9 mouse cellular contexts compared by ENCODE assay signal in the genomic region with DNA sequence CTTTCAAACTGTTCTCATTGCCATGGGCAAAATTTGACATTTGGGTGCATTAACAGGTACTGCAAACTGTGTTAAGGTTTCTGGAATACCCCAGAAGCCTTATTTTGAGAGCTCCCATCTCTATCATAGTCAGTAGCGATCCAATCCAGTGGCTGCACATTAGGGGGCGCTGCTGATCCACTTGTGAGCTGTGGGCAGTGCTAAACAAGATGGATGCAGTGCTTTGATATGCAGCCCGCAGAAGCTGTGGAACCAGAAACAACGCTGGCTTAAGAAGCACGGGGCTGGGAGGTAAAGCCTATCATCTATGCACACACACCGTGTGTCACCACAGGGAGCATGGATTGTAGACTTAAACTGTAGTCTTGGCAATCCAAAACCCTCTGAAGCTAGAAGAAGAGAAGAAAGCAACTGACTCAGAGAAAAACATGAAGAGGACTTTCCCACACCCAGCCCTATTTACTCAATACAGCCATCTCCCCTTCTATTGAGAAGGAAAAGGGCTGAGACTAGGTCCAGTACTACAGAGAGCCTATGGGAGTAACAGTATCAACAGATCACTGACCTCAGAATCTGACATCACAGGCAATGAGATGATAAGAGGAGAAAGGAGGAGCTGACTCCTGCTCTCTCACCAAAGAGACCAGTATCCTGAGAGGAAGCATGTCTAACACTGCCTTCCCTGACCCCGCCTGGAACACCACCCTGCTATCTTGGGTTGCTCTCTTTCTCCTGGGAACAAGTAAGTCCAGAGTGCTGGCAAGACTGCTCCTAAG.
DNase-seq lines count a peak whose midpoint lies in the region; ATAC-seq lines count a peak whose summit lies in the region.
"Had no signal": no experiment of that assay in that cellular context is flagged by ENCODE, and none has a peak within 500 bp of the region (broad histone marks: within the 10 kb centered on the region; RNA-seq: fewer than 3 reads in every experiment).

No protein-coding gene starts in this region.

- 17% methylated on average over 7 of the region's 7 CpGs for WGBS in forebrain, embryonic 15.5 days
- WGBS in hindbrain, embryonic 10.5 days, result 20% methylated on average over 7 of the region's 7 CpGs

- no peaks in the 10 kb centered on the region for H3K36me3 ChIP-seq in forebrain, embryonic 15.5 days
- no peaks in the 10 kb centered on the region for H3K36me3 ChIP-seq in hindbrain, embryonic 10.5 days
- H3K36me3 ChIP-seq: limb, embryonic 15.5 days had no signal

- no peaks in the 10 kb centered on the region for H3K27me3 ChIP-seq in forebrain, embryonic 15.5 days
- H3K27me3 ChIP-seq in hindbrain, embryonic 10.5 days (ENCODE audit: insufficient read depth, poor library complexity, severe bottlenecking), result no peaks in the 10 kb centered on the region
- H3K27me3 ChIP-seq: limb, embryonic 15.5 days had no signal

- H3K4me1 ChIP-seq in forebrain, embryonic 15.5 days, result no peaks in the 10 kb centered on the region
- no peaks in the 10 kb centered on the region for H3K4me1 ChIP-seq in hindbrain, embryonic 10.5 days (replicated peaks)
- H3K4me1 ChIP-seq: limb, embryonic 15.5 days had no signal

- DNase-seq in NIH3T3 (ENCODE audit: low read depth), result peak; percentile 16
- peak; percentile 84 for DNase-seq in c-Kit-positive CD71-positive TER-119-positive erythroid progenitor cells, embryonic 14.5 days (ENCODE audit: low spot score)
- DNase-seq in hindbrain, embryonic 10.5 days (ENCODE audit: low spot score), result peak; percentile 62
- peak; percentile 24 to 44 for DNase-seq in layer of hippocampus, postnatal 14 days (ENCODE audit: low spot score in 2 of 2)
- DNase-seq in lung, postnatal 36 days, result peak; percentile 53
- DNase-seq in retina, postnatal 1 day, result peak; percentile 63
- DNase-seq in urinary bladder, postnatal 36 days (ENCODE audit: low spot score in 2 of 2), result peak; percentile 9 to 31

- H3K27ac ChIP-seq in forebrain, embryonic 15.5 days (replicated peaks), result no peak overlapping the region
- H3K27ac ChIP-seq in hindbrain, embryonic 10.5 days, result no peak overlapping the region
- H3K27ac ChIP-seq: limb, embryonic 15.5 days had no signal

- no peak overlapping the region for H3K9ac ChIP-seq in forebrain, embryonic 15.5 days (replicated peaks)
- H3K9ac ChIP-seq: limb, embryonic 15.5 days had no signal

- no peaks in the 10 kb centered on the region for H3K9me3 ChIP-seq in forebrain, embryonic 15.5 days
- no peaks in the 10 kb centered on the region for H3K9me3 ChIP-seq in hindbrain, embryonic 10.5 days
- H3K9me3 ChIP-seq: limb, embryonic 15.5 days had no signal

- ATAC-seq in forebrain, embryonic 15.5 days (replicated peaks), result 0 out of 2 replicates have a peak, but pooled peaks have one; percentile 46

- no peak overlapping the region for H3K4me2 ChIP-seq in forebrain, embryonic 15.5 days (replicated peaks)
- H3K4me2 ChIP-seq: limb, embryonic 15.5 days had no signal

- H3K4me3 ChIP-seq in forebrain, embryonic 15.5 days, result no peak overlapping the region
- H3K4me3 ChIP-seq in hindbrain, embryonic 10.5 days, result 0 out of 2 replicates have a peak overlapping the region, but pooled peaks have one; percentile 20
- H3K4me3 ChIP-seq: limb, embryonic 15.5 days had no signal

Comparison
In these comparisons a context has a peak if more than half of its experiments do, and no peak if none do; other contexts are left out.
1. DNase-seq: peak in every context shown above with its lines; median percentile 84 in c-Kit-positive CD71-positive TER-119-positive erythroid progenitor cells, embryonic 14.5 days; 63 in retina, postnatal 1 day; 62 in hindbrain, embryonic 10.5 days; 53 in lung, postnatal 36 days; 34 in layer of hippocampus, postnatal 14 days; 20 in urinary bladder, postnatal 36 days; 16 in NIH3T3.